In genomic region chr17:87265792-87266186, GRCm38 (mm10) we compare ENCODE assay signal across 8 mouse cellular contexts. TPM values are rescaled to one million over a fixed set of nuclear protein-coding genes. Genes with fewer than 3 reads are reported as not detected.
DNase-seq lines count a peak whose midpoint lies in the region; ATAC-seq and TF ChIP-seq lines count a peak whose summit lies in the region.

Gene Mcfd2 (minus strand): TSS chr17:87265935.

- peak within 1 kb of the TSS; percentile 74 for H3K9ac ChIP-seq in forebrain, embryonic 15.5 days (replicated peaks)
- peak within 1 kb of the TSS; percentile 95 for H3K9ac ChIP-seq in lung, embryonic 14.5 days

- peak within 1 kb of the TSS; percentile 45 for H3K27ac ChIP-seq in forebrain, embryonic 15.5 days (replicated peaks)
- H3K27ac ChIP-seq in layer of hippocampus, adult 2 months: peak within 1 kb of the TSS; percentile 95
- peak within 1 kb of the TSS; percentile 70 for H3K27ac ChIP-seq in lung, embryonic 14.5 days (ENCODE audit: low read depth)
- H3K27ac ChIP-seq in olfactory bulb, adult 2 months (ENCODE audit: insufficient read depth, low read depth, low read length): peak within 1 kb of the TSS; percentile 57
- no peak within 1 kb of the TSS for H3K27ac ChIP-seq in thymus, adult 2 months (ENCODE audit: control insufficient read depth, insufficient read depth, low read length)

- peak within 1 kb of the TSS; percentile 61 for H3K4me3 ChIP-seq in forebrain, embryonic 15.5 days
- H3K4me3 ChIP-seq in layer of hippocampus, adult 2 months: peak within 1 kb of the TSS; percentile 99
- H3K4me3 ChIP-seq in lung, embryonic 14.5 days (ENCODE audit: low read depth, low read length): peak within 1 kb of the TSS; percentile 89
- peak within 1 kb of the TSS; percentile 76 for H3K4me3 ChIP-seq in olfactory bulb, adult 2 months (ENCODE audit: insufficient read depth, low read depth, low read length)
- H3K4me3 ChIP-seq in thymus, adult 2 months (ENCODE audit: control insufficient read depth, insufficient read depth, low read length): peak within 1 kb of the TSS; percentile 65

- peak; percentile 28; the same call in 1 of the 2 replicates for TF ChIP-seq CTCF in layer of hippocampus, adult 2 months (conservative IDR thresholded peaks at IDR 0.05)
- TF ChIP-seq CTCF in lung, embryonic 14.5 days (IDR thresholded peaks at IDR 0.05; ENCODE audit: low read depth): peak; percentile 32; the same call in 1 of the 2 replicates
- no peak for TF ChIP-seq CTCF in olfactory bulb, adult 2 months (IDR thresholded peaks at IDR 0.05; ENCODE audit: insufficient read depth, low read depth, low read length)
- peak; percentile 69; the same call in 1 of the 2 replicates for TF ChIP-seq CTCF in thymus, adult 2 months (IDR thresholded peaks at IDR 0.05; ENCODE audit: borderline replicate concordance, control insufficient read depth, extremely low read depth, insufficient read depth, low read length, poor library complexity)

- peak; percentile 88 for DNase-seq in ES-CJ7 (ENCODE audit: low read depth, low spot score)
- DNase-seq in cerebellum, adult 11 months: peak; percentile 81
- DNase-seq in heart, postnatal 25 days (ENCODE audit: low spot score): peak; percentile 90
- peak; percentile 89 to 94 for DNase-seq in layer of hippocampus, adult 2 months (ENCODE audit: low spot score in 2 of 2)
- peak; percentile 96 for DNase-seq in lung, embryonic 14.5 days
- peak; percentile 90 for DNase-seq in thymus, adult 2 months

- peak; percentile 91 for ATAC-seq in forebrain, embryonic 15.5 days (replicated peaks)
- ATAC-seq in lung, embryonic 14.5 days (ENCODE audit: insufficient read depth): peak; percentile 97

- intact Hi-C loops in heart, postnatal 25 days (cut with DNase I): no loop called here

- H3K36me3 ChIP-seq in forebrain, embryonic 15.5 days: peaks cover 17% of the 10 kb centered on the region
- H3K36me3 ChIP-seq in lung, embryonic 14.5 days (ENCODE audit: insufficient read depth): peaks cover 6% of the 10 kb centered on the region
- no peaks in the 10 kb centered on the region for H3K36me3 ChIP-seq in thymus, adult 2 months (ENCODE audit: control insufficient read depth, insufficient read depth, low read length)

- H3K9me3 ChIP-seq in forebrain, embryonic 15.5 days: no peaks in the 10 kb centered on the region
- no peaks in the 10 kb centered on the region for H3K9me3 ChIP-seq in lung, embryonic 14.5 days (ENCODE audit: low read depth, low read length)

- peaks cover 21% of the 10 kb centered on the region for H3K4me1 ChIP-seq in forebrain, embryonic 15.5 days
- peaks cover 4% of the 10 kb centered on the region; the same call in 1 of the 2 replicates for H3K4me1 ChIP-seq in lung, embryonic 14.5 days (ENCODE audit: insufficient read depth)
- peaks cover 7% of the 10 kb centered on the region for H3K4me1 ChIP-seq in olfactory bulb, adult 2 months (ENCODE audit: control insufficient read depth, insufficient read depth, low read length)
- peaks cover 14% of the 10 kb centered on the region for H3K4me1 ChIP-seq in thymus, adult 2 months (replicated peaks; ENCODE audit: control insufficient read depth, insufficient read depth, low read length)

- under 1% methylated on average over 40 of the region's 41 CpGs for WGBS in forebrain, embryonic 15.5 days
- WGBS in lung, embryonic 14.5 days: under 1% methylated on average over 41 of the region's 41 CpGs
- WGBS in olfactory bulb, adult 2 months: under 1% methylated on average over 41 of the region's 41 CpGs
- 0% methylated on average over 41 of the region's 41 CpGs for WGBS in thymus, adult 2 months

- peak within 1 kb of the TSS; percentile 67 for H3K4me2 ChIP-seq in forebrain, embryonic 15.5 days (replicated peaks)
- H3K4me2 ChIP-seq in lung, embryonic 14.5 days: peak within 1 kb of the TSS; percentile 75

- TF ChIP-seq POLR2A in olfactory bulb, adult 2 months (IDR thresholded peaks at IDR 0.05; ENCODE audit: insufficient read depth, low read depth, low read length): peak; percentile 58
- no peak; the same call in 1 of the 2 replicates for TF ChIP-seq POLR2A in thymus, adult 2 months (IDR thresholded peaks at IDR 0.05; ENCODE audit: control insufficient read depth, extremely low read depth, insufficient read depth, low read length, poor library complexity)

- no peaks in the 10 kb centered on the region for H3K27me3 ChIP-seq in forebrain, embryonic 15.5 days
- no peaks in the 10 kb centered on the region for H3K27me3 ChIP-seq in lung, embryonic 14.5 days (ENCODE audit: insufficient read depth, low read length)
- H3K27me3 ChIP-seq in thymus, adult 2 months (ENCODE audit: control insufficient read depth, insufficient read depth, low read length): no peaks in the 10 kb centered on the region

RNA-seq across cellular contexts. Expression of gene Mcfd2, which starts in this region (rescaled TPM):
- polyA plus RNA-seq in forebrain, embryonic 15.5 days (2015; fragmentation: Nextera tagmentation; extraction: Ambion mirVana): 53.3 and 53.8 TPM in 2 replicates
- total RNA-seq in heart, postnatal 25 days (2021): 10 to 100 TPM; 41.8 to 46.4 TPM
- total RNA-seq in layer of hippocampus, adult 2 months (2021): 10 to 100 TPM; 56.0 to 62.6 TPM
- 103 and 107 TPM in 2 replicates for polyA plus RNA-seq in lung, embryonic 14.5 days (2014; fragmentation: Nextera tagmentation; extraction: Ambion mirVana)
- not detected in 2 replicates for polyA plus RNA-seq in olfactory bulb, adult 2 months (2012; ENCODE audit: insufficient read depth, insufficient read length, low replicate concordance, missing spikeins)
- polyA plus RNA-seq in thymus, adult 2 months (2012; rRNA removed): 46.7 and 48.7 TPM in 2 replicates
